Mouse (Mus musculus): ENCODE data around the gene Sbk1.
A peak's percentile ranks its signal among the peaks of the same experiment; 100 is the strongest.

DNA sequence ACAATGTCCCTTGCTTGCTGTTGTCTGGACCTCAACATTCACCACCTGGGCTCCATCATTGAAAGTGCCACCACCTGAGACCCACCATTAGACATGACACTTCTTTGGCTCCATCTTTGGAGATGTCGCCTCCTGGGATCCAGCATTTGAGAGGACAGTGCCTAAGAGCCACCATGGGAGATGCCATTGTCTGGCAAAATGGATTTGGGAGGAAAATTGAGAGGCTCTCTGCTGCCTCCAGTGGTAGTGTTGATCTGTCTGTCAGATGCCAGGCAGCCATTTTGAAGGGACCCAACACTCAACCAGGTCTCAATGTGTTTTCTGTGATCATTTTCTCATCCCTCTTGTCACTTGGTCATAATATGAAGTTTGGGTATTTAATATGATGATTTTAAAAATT lies 63.1 kb downstream of the Sbk1 start:
- TF ChIP-seq POLR2A (IDR thresholded peaks at IDR 0.05; ENCODE audit: low read depth, low read length): no peak
- peak; percentile 32; the same call in 1 of the 2 replicates for TF ChIP-seq CTCF (conservative IDR thresholded peaks at IDR 0.05; ENCODE audit: insufficient read depth, insufficient read length, low read depth, low read length)
